Mouse (Mus musculus): Measurements from ENCODE around the gene Gm15448. TPM values are rescaled to one million over a fixed set of nuclear protein-coding genes. Genes with fewer than 3 reads are reported as not detected.
"Not testable (repeated sequence)": the region's sequence is repeated elsewhere in the genome, so short reads cannot be mapped to it uniquely, and the experiment has no call there.

The Gm15448 gene
- not detected in 2 replicates for polyA plus RNA-seq (2012; rRNA removed)

GRCm38 (mm10) chr7:3825599-3825998, at the start of gene Gm15448:
Gene Gm15448, minus strand, starts transcription at chr7:3825687.
- not testable (repeated sequence) for H3K36me3 ChIP-seq (ENCODE audit: control insufficient read depth, insufficient read depth, low read length); H3K4me1 ChIP-seq (ENCODE audit: control insufficient read depth, insufficient read depth, low read length); H3K4me3 ChIP-seq (ENCODE audit: control insufficient read depth, low read depth, low read length); H3K27ac ChIP-seq (ENCODE audit: control insufficient read depth, insufficient read depth, low read depth, low read length); H3K27me3 ChIP-seq (ENCODE audit: control insufficient read depth, insufficient read depth, low read length)

GRCm38 (mm10) chr7:3875032-3875431, 49.5 kb upstream of the Gm15448 start:
- not testable (repeated sequence) for H3K27me3 ChIP-seq (ENCODE audit: control insufficient read depth, insufficient read depth, low read length); H3K36me3 ChIP-seq (ENCODE audit: control insufficient read depth, insufficient read depth, low read length); H3K27ac ChIP-seq (ENCODE audit: control insufficient read depth, insufficient read depth, low read depth, low read length); H3K4me1 ChIP-seq (ENCODE audit: control insufficient read depth, insufficient read depth, low read length); H3K4me3 ChIP-seq (ENCODE audit: control insufficient read depth, low read depth, low read length)

- H3K27me3 ChIP-seq (ENCODE audit: control insufficient read depth, insufficient read depth, low read length); H3K27ac ChIP-seq (ENCODE audit: control insufficient read depth, insufficient read depth, low read depth, low read length); H3K4me3 ChIP-seq (ENCODE audit: control insufficient read depth, low read depth, low read length); H3K4me1 ChIP-seq (ENCODE audit: control insufficient read depth, insufficient read depth, low read length); H3K36me3 ChIP-seq (ENCODE audit: control insufficient read depth, insufficient read depth, low read length): not testable (repeated sequence)
Measured at GRCm38 (mm10) chr7:3844951-3845350, 19.5 kb upstream of the Gm15448 start, which contains the start of gene Pira2. Gene Pira2, minus strand, starts transcription at chr7:3845051.

GRCm38 (mm10) chr7:3837854-3838253, 12.4 kb upstream of the Gm15448 start:
- not testable (repeated sequence) for H3K36me3 ChIP-seq (ENCODE audit: control insufficient read depth, insufficient read depth, low read length); H3K27ac ChIP-seq (ENCODE audit: control insufficient read depth, insufficient read depth, low read depth, low read length); H3K4me1 ChIP-seq (ENCODE audit: control insufficient read depth, insufficient read depth, low read length); H3K4me3 ChIP-seq (ENCODE audit: control insufficient read depth, low read depth, low read length); H3K27me3 ChIP-seq (ENCODE audit: control insufficient read depth, insufficient read depth, low read length)

GRCm38 (mm10) chr7:3830633-3831032, 5.1 kb upstream of the Gm15448 start:
- not testable (repeated sequence) for H3K4me3 ChIP-seq (ENCODE audit: control insufficient read depth, low read depth, low read length); H3K27me3 ChIP-seq (ENCODE audit: control insufficient read depth, insufficient read depth, low read length); H3K4me1 ChIP-seq (ENCODE audit: control insufficient read depth, insufficient read depth, low read length); H3K27ac ChIP-seq (ENCODE audit: control insufficient read depth, insufficient read depth, low read depth, low read length); H3K36me3 ChIP-seq (ENCODE audit: control insufficient read depth, insufficient read depth, low read length)

GRCm38 (mm10) chr7:3811912-3812311, 13.6 kb downstream of the Gm15448 start:
- not testable (repeated sequence) for H3K27me3 ChIP-seq (ENCODE audit: control insufficient read depth, insufficient read depth, low read length); H3K4me3 ChIP-seq (ENCODE audit: control insufficient read depth, low read depth, low read length); H3K4me1 ChIP-seq (ENCODE audit: control insufficient read depth, insufficient read depth, low read length); H3K36me3 ChIP-seq (ENCODE audit: control insufficient read depth, insufficient read depth, low read length); H3K27ac ChIP-seq (ENCODE audit: control insufficient read depth, insufficient read depth, low read depth, low read length)

GRCm38 (mm10) chr7:3802935-3803334, 22.6 kb downstream of the Gm15448 start:
- not testable (repeated sequence) for H3K27ac ChIP-seq (ENCODE audit: control insufficient read depth, insufficient read depth, low read depth, low read length); H3K4me3 ChIP-seq (ENCODE audit: control insufficient read depth, low read depth, low read length); H3K4me1 ChIP-seq (ENCODE audit: control insufficient read depth, insufficient read depth, low read length); H3K36me3 ChIP-seq (ENCODE audit: control insufficient read depth, insufficient read depth, low read length); H3K27me3 ChIP-seq (ENCODE audit: control insufficient read depth, insufficient read depth, low read length)

GRCm38 (mm10) chr7:3799940-3800339, 25.5 kb downstream of the Gm15448 start:
- H3K4me1 ChIP-seq (ENCODE audit: control insufficient read depth, insufficient read depth, low read length); H3K4me3 ChIP-seq (ENCODE audit: control insufficient read depth, low read depth, low read length); H3K36me3 ChIP-seq (ENCODE audit: control insufficient read depth, insufficient read depth, low read length); H3K27me3 ChIP-seq (ENCODE audit: control insufficient read depth, insufficient read depth, low read length); H3K27ac ChIP-seq (ENCODE audit: control insufficient read depth, insufficient read depth, low read depth, low read length): not testable (repeated sequence)

- H3K27ac ChIP-seq (ENCODE audit: control insufficient read depth, insufficient read depth, low read depth, low read length); H3K36me3 ChIP-seq (ENCODE audit: control insufficient read depth, insufficient read depth, low read length); H3K27me3 ChIP-seq (ENCODE audit: control insufficient read depth, insufficient read depth, low read length): not testable (repeated sequence)
Measured at GRCm38 (mm10) chr7:3796286-3796685, 29.2 kb downstream of the Gm15448 start.

More at GRCm38 (mm10) chr7:3796286-3796685, 29.2 kb downstream of the Gm15448 start:
- not testable (repeated sequence) for H3K4me1 ChIP-seq (ENCODE audit: control insufficient read depth, insufficient read depth, low read length); H3K4me3 ChIP-seq (ENCODE audit: control insufficient read depth, low read depth, low read length)

Other genes starting within 250 kb of the Gm15448 start
- 1.9 and 3.2 TPM in 2 replicates for gene Oscar, start 209.5 kb downstream of the Gm15448 start, polyA plus RNA-seq (2012; rRNA removed)
- 99.6 and 122 TPM in 2 replicates for gene Ndufa3, start 208.3 kb downstream of the Gm15448 start, polyA plus RNA-seq (2012; rRNA removed)
- 17.2 and 18.1 TPM in 2 replicates for gene Tfpt, start 195.8 kb downstream of the Gm15448 start, polyA plus RNA-seq (2012; rRNA removed)
- gene Prpf31, start 195.7 kb downstream of the Gm15448 start, polyA plus RNA-seq (2012; rRNA removed), result 24.8 and 26.4 TPM in 2 replicates
- gene Cnot3, start 180.4 kb downstream of the Gm15448 start, polyA plus RNA-seq (2012; rRNA removed), result 26.3 and 27.1 TPM in 2 replicates
- 5.2 and 5.7 TPM in 2 replicates for gene Leng1, start 159.8 kb downstream of the Gm15448 start, polyA plus RNA-seq (2012; rRNA removed)
- 2.9 and 5.1 TPM in 2 replicates for gene Tmc4, start 148.1 kb downstream of the Gm15448 start, polyA plus RNA-seq (2012; rRNA removed)
- gene Tsen34, start 132.8 kb downstream of the Gm15448 start, polyA plus RNA-seq (2012; rRNA removed), result 14.0 and 14.6 TPM in 2 replicates
- gene Mboat7, start 132.2 kb downstream of the Gm15448 start, polyA plus RNA-seq (2012; rRNA removed), result 12.5 and 14.9 TPM in 2 replicates
- gene Rps9, start 121.7 kb downstream of the Gm15448 start, polyA plus RNA-seq (2012; rRNA removed), result 408 and 458 TPM in 2 replicates
- 0.51 and 0.79 TPM in 2 replicates for gene Pirb, start 105.3 kb downstream of the Gm15448 start, polyA plus RNA-seq (2012; rRNA removed)
- gene Pira2, start 19.4 kb upstream of the Gm15448 start, polyA plus RNA-seq (2012; rRNA removed), result 0.09 and 0.12 TPM in 2 replicates
- gene Gm14548, start 72.4 kb upstream of the Gm15448 start, polyA plus RNA-seq (2012; rRNA removed), result 0.11 TPM in 1 of 2 replicates, not detected in the other
- 0.10 and 0.25 TPM in 2 replicates for gene Lilra6, start 89.8 kb upstream of the Gm15448 start, polyA plus RNA-seq (2012; rRNA removed)
- gene Lair1, start 237.5 kb upstream of the Gm15448 start, polyA plus RNA-seq (2012; rRNA removed), result 0.55 and 1.5 TPM in 2 replicates

Measured in testis, adult 2 months (tissue).